Mouse (Mus musculus) ES-E14 (cell line): ENCODE results near the gene Styx.

ENCODE experiments used
- CHD2 ChIP-seq: IDR thresholded peaks from 2 replicates; pipeline ENCODE4 v1.6.1; 2014; ENCODE audit warnings: mild to moderate bottlenecking, low read depth, low read length, inconsistent platforms
- HCFC1 ChIP-seq: IDR thresholded peaks from 2 replicates; pipeline ENCODE4 v1.6.1; 2012; ENCODE audit warnings: low read length, inconsistent platforms, borderline replicate concordance; ENCODE audit not compliant: insufficient read depth
- MAFK ChIP-seq: IDR thresholded peaks from 2 replicates; pipeline ENCODE4 v1.6.1; 2014; ENCODE audit warnings: mild to moderate bottlenecking, low read depth, low read length, inconsistent platforms; ENCODE audit not compliant: insufficient read depth
- ZC3H11A ChIP-seq: IDR thresholded peaks from 2 replicates; pipeline ENCODE4 v1.6.1; 2012; ENCODE audit warnings: low read depth, mild to moderate bottlenecking, inconsistent platforms, low read length, borderline replicate concordance
- ZNF384 ChIP-seq: IDR thresholded peaks from 2 replicates; pipeline ENCODE4 v1.6.1; 2012; ENCODE audit warnings: low read depth, low read length, inconsistent platforms

DNA sequence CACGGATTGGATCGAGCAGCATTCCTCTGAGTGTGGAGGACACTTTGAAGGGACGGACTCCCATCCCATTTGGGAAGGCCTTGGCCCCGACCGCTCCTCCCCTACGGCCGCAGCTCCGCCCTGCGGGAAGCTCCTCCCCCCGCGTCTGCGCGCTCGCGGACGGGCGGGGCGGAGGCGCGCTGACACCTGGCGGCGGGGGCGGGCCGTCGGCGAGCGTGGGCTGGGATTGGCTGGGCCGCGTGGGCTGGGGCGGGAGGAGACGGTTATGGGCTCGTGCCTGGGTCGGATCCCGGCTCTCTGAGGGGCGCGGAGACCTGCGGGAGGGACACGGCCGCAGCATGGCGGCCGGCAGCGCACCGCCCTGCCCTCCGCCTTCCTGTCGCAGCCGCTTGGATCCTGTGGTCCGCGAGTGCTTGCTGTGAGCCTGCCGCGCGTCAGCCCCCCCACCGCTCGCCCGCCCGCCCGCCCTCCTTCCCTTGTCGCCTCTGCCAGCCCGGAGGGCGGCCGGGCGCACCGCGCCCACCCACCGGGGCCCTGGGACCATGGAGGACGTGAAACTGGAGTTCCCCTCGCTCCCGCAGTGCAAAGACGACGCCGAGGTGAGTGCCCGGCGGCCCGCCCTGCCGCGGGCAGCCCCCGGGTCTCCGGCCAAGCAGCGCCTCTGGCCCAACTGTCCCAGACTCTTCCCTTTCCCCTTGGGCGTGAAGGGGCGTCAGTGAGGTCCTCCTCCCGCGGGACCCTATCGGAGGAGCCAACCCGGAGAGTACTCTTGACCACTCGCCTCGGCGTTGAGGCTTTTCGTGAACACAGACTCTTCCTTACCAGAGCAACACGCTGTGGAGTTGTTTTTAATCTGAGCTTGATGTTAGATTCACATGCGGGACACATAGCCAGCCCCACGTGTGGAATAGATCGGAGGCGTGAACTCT lies at the start of gene Styx:
- no peak for TF ChIP-seq CHD2
- 0 out of 2 replicates have a peak, but pooled peaks have one; percentile 28 for TF ChIP-seq HCFC1
- TF ChIP-seq ZC3H11A: no peak
- no peak for TF ChIP-seq MAFK
- no peak for TF ChIP-seq ZNF384
